Mouse (Mus musculus) liver, adult 2 months (tissue): ENCODE results near the gene Rpl41.
A peak's percentile ranks its signal among the peaks of the same experiment; 100 is the strongest.

Experiments
- CTCF ChIP-seq: fragments of 200-500 bp; IDR thresholded peaks from 2 replicates; pipeline ENCODE4 v1.5.1; 2011; ENCODE audit warnings: low read depth, low read length, control low read depth
- POLR2A ChIP-seq: fragments of 200-500 bp; IDR thresholded peaks from 2 replicates; pipeline ENCODE4 v1.6.1; 2011; ENCODE audit warnings: low read length, control low read depth; ENCODE audit not compliant: insufficient read depth; ENCODE audit errors: extremely low read depth

- TF ChIP-seq POLR2A (peak; percentile 95), CTCF (no peak)
Observed at GRCm38 (mm10) chr10:128548947-128549681, at the start of gene Rpl41.
